Mouse (Mus musculus) kidney, postnatal 0 days (tissue): ENCODE results near the gene Glyctk. TPM values are rescaled to one million over a fixed set of nuclear protein-coding genes. Genes with fewer than 3 reads are reported as not detected.
A peak's percentile ranks its signal among the peaks of the same experiment; 100 is the strongest.

Experiments used
- ATAC-seq: fragments of 200-750 bp; cut with Nextera tagmentation; replicated peaks from 2 replicates; pipeline ENCODE4 v1.8.0; 2017; ENCODE audit warnings: low read depth, moderate number of reproducible peaks, moderate TSS enrichment, moderate library complexity; ENCODE audit not compliant: low FRiP score
- DNase-seq: peaks from one replicate; pipeline ENCODE4 v3.0.0-alpha.2; 2016; ENCODE audit warnings: low spot score
- H3K27ac ChIP-seq: fragments of 300-500 bp; sonication (generic); 2 replicates; pipeline ENCODE4 v1.5.1; 2014; ENCODE audit warnings: mild to moderate bottlenecking
- H3K27me3 ChIP-seq: fragments of 300-500 bp; sonication (generic); 2 replicates; pipeline ENCODE4 v1.6.1; 2014; ENCODE audit warnings: low read length, mixed read lengths; ENCODE audit not compliant: insufficient read depth
- H3K36me3 ChIP-seq: fragments of 300-500 bp; sonication (generic); 2 replicates; pipeline ENCODE4 v1.6.1; 2014; ENCODE audit warnings: low read length, mixed read lengths; ENCODE audit not compliant: insufficient read depth
- H3K4me1 ChIP-seq: fragments of 300-500 bp; sonication (generic); replicated peaks from 2 replicates; pipeline ENCODE4 v1.6.1; 2014; ENCODE audit warnings: antibody characterized with exemption, low read length, mixed read lengths; ENCODE audit not compliant: insufficient read depth
- H3K4me2 ChIP-seq: fragments of 300-500 bp; sonication (generic); 2 replicates; pipeline ENCODE4 v1.6.1; 2014; ENCODE audit warnings: mild to moderate bottlenecking, low read length, moderate library complexity, mixed read lengths
- H3K4me3 ChIP-seq: fragments of 300-500 bp; sonication (generic); replicated peaks from 2 replicates; pipeline ENCODE4 v1.5.1; 2014; ENCODE audit warnings: low read depth, low read length
- H3K9ac ChIP-seq: fragments of 300-500 bp; sonication (generic); 2 replicates; pipeline ENCODE4 v1.6.1; 2014; ENCODE audit warnings: low read depth, low read length
- H3K9me3 ChIP-seq: fragments of 300-500 bp; sonication (generic); replicated peaks from 2 replicates; pipeline ENCODE4 v1.6.1; 2016; ENCODE audit warnings: low read length, inconsistent platforms, mixed read lengths
- CTCF ChIP-seq: IDR thresholded peaks from 2 replicates; pipeline ENCODE4 v1.5.1; 2016; ENCODE audit warnings: antibody characterized with exemption, low read depth, mild to moderate bottlenecking, moderate library complexity
- WGBS: fragments of 180-500 bp; shearing (Covaris S2); extraction: QIAGEN DNeasy Blood & Tissue Kit; methylation state at CpG from one replicate; pipeline ENCODE4 v1.1.7; 2014; 5-methylcytosine and 5-hydroxymethylcytosine counted together
- microRNA counts: library from miRNA; unstranded; fragments of <30 nt; microRNA quantifications from one replicate; lab custom pipeline; 2015
- microRNA-seq: library from miRNA; unstranded; fragments of <30 nt; microRNA quantifications from one replicate; pipeline ENCODE4, GENCODE M21; 2016
- polyA plus RNA-seq: library from polyadenylated mRNA; unstranded; fragments of >200 nt; fragmentation: Nextera tagmentation; extraction: Ambion mirVana; gene quantifications from 2 replicates; pipeline ENCODE4 v1.2.1, GENCODE M21; 2015

The Glyctk gene
- polyA plus RNA-seq, 1 experiment from 2014 or later, result 11.5 TPM

GRCm38 (mm10) chr9:106106241-106106640 lies 51.7 kb downstream of the Glyctk start:
- Histone ChIP-seq H3K9ac (no peak overlapping the region), H3K27ac (no peak overlapping the region), H3K4me2 (no peak overlapping the region), H3K4me3 (no peak overlapping the region), H3K36me3 (no peaks in the 10 kb centered on the region), H3K9me3 (no peaks in the 10 kb centered on the region), H3K4me1 (no peaks in the 10 kb centered on the region), H3K27me3 (no peaks in the 10 kb centered on the region)
- ATAC-seq, result no peak
- DNase-seq, result no peak
- WGBS, result 83% methylated on average over 9 of the region's 9 CpGs
- no peak for TF ChIP-seq CTCF

DNA sequence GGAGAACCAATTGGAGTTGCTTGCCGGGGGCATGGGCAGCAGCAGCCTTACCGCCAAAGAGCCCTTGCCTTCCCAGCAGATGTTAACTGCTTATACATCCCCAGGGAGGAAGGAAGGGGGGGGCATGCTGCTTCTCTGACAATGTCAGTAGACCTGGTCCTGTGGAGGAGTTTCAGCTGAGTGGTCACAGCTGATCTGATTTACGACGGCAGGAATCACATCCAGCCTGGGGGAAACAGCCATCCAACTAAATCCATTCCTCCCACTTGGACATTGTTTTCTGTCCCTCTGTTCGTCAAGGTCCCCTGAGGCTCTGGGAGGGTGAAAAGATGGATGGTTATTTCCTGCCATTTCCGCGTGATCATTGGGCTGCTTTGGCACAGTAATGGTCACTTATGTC lies 53.5 kb downstream of the Glyctk start:
- H3K27me3 ChIP-seq, result no peaks in the 10 kb centered on the region
- DNase-seq (peak; percentile 67), ATAC-seq (no peak)
- no peak overlapping the region for H3K27ac ChIP-seq
- H3K4me2 ChIP-seq, result no peak overlapping the region
- no peaks in the 10 kb centered on the region for H3K36me3 ChIP-seq
- H3K9ac ChIP-seq, result no peak overlapping the region
- 23% methylated on average over 7 of the region's 7 CpGs for WGBS
- no peaks in the 10 kb centered on the region for H3K4me1 ChIP-seq
- no peak for TF ChIP-seq CTCF
- H3K9me3 ChIP-seq, result no peaks in the 10 kb centered on the region
- H3K4me3 ChIP-seq, result no peak overlapping the region

MicroRNAs within 50 kb of the gene (microRNA counts, 519-probe panel; counts per million panel counts)
- 7,943 counts per million, percentile 98 among the panel's probes with 10 or more counts for microRNA mmu-let-7g (lab: Ali Mortazavi, UCI)

Small RNAs within 50 kb of the gene (microRNA-seq; reads per million reads assigned to microRNA genes)
- 1.4 reads per million for gene Mir135a-1
- gene Mirlet7g, result 61,765 reads per million, percentile 99 among the genes with 10 or more reads in this experiment

Other genes starting within 250 kb of the Glyctk start
- 0.09 and 0.16 TPM in 2 replicates for gene Col6a5, start 197.5 kb downstream of the Glyctk start, polyA plus RNA-seq
- gene Col6a4, start 61.4 kb downstream of the Glyctk start, polyA plus RNA-seq, result 0.86 and 1.5 TPM in 2 replicates
- 16.9 and 18.5 TPM in 2 replicates for gene Wdr82, start 12.8 kb upstream of the Glyctk start, polyA plus RNA-seq
- gene Ppm1m, start 41.6 kb upstream of the Glyctk start, polyA plus RNA-seq, result 33.2 and 35.5 TPM in 2 replicates
- 44.0 and 51.1 TPM in 2 replicates for gene Twf2, start 45.0 kb upstream of the Glyctk start, polyA plus RNA-seq
- 0.06 and 0.07 TPM in 2 replicates for gene Tlr9, start 64.5 kb upstream of the Glyctk start, polyA plus RNA-seq
- 142 and 152 TPM in 2 replicates for gene Alas1, start 90.5 kb upstream of the Glyctk start, polyA plus RNA-seq
- gene Poc1a, start 122.9 kb upstream of the Glyctk start, polyA plus RNA-seq, result 13.1 and 14.5 TPM in 2 replicates
- gene Dusp7, start 210.5 kb upstream of the Glyctk start, polyA plus RNA-seq, result 15.1 and 15.8 TPM in 2 replicates